Mouse (Mus musculus) CH12.LX (cell line): ENCODE data around the gene Abca4. TPM values are rescaled to one million over a fixed set of nuclear protein-coding genes. Genes with fewer than 3 reads are reported as not detected.

ENCODE experiments used
- DNase-seq: peaks from one replicate; pipeline ENCODE4 v3.0.0-alpha.2; 2013; ENCODE audit errors: extremely low read depth
- H3K27ac ChIP-seq: 2 replicates; pipeline ENCODE4 v1.5.1; 2012; ENCODE audit warnings: low read depth, mild to moderate bottlenecking, control low read depth, moderate library complexity; ENCODE audit not compliant: insufficient read depth
- H3K27me3 ChIP-seq: replicated peaks from 2 replicates; pipeline ENCODE3; 2012; ENCODE audit warnings: inconsistent platforms
- H3K36me3 ChIP-seq, 2 experiments: replicated peaks in 1 of 2; 2 replicates each; pipeline versions ENCODE3 to v1.6.1; 2012; ENCODE audit warnings: inconsistent platforms in 1 of 2, low read length in 1 of 2, mild to moderate bottlenecking in 1 of 2, mixed read lengths in 1 of 2, moderate library complexity in 1 of 2; ENCODE audit not compliant: control insufficient read depth in 1 of 2, insufficient read depth in 1 of 2
- H3K4me1 ChIP-seq, 2 experiments: 2 replicates each; pipeline ENCODE4 v1.6.1; 2012; ENCODE audit warnings: inconsistent platforms in 1 of 2, moderate library complexity in 1 of 2; ENCODE audit not compliant: insufficient read depth in 2 of 2, control insufficient read depth in 1 of 2
- H3K4me2 ChIP-seq: 2 replicates; pipeline ENCODE4 v1.6.1; 2012; ENCODE audit warnings: low read depth, mild to moderate bottlenecking, control low read depth; ENCODE audit not compliant: poor library complexity, insufficient read depth, severe bottlenecking
- H3K4me3 ChIP-seq, 3 experiments: fragments of 150-350 bp in 1 of 3; sonication (generic) in 1 of 3; replicated peaks in 1 of 3; 2 replicates each; pipeline versions ENCODE3 to v1.5.1; 2011 to 2012; ENCODE audit warnings: low read depth in 2 of 3, low read length in 2 of 3, mild to moderate bottlenecking in 2 of 3, moderate library complexity in 2 of 3, control low read depth in 1 of 3, improper control_type of control experiment in 1 of 3, inconsistent platforms in 1 of 3, mixed read lengths in 1 of 3; ENCODE audit not compliant: poor library complexity in 1 of 3
- H3K79me2 ChIP-seq: replicated peaks from 2 replicates; pipeline ENCODE4 v1.6.1; 2012; ENCODE audit warnings: mild to moderate bottlenecking, moderate library complexity; ENCODE audit not compliant: control insufficient read depth, poor library complexity, insufficient read depth, severe bottlenecking; ENCODE audit errors: extremely low read depth
- H3K9ac ChIP-seq: 2 replicates; pipeline ENCODE4 v1.6.1; 2012; ENCODE audit warnings: low read depth, mild to moderate bottlenecking, control low read depth, moderate library complexity; ENCODE audit not compliant: insufficient read depth
- H3K9me3 ChIP-seq: replicated peaks from 2 replicates; pipeline ENCODE3; 2012; ENCODE audit warnings: low read length, inconsistent platforms, mixed read lengths
- BHLHE40 ChIP-seq: IDR thresholded peaks from 2 replicates; pipeline ENCODE4 v1.6.1; 2011; ENCODE audit warnings: mild to moderate bottlenecking, low read depth, low read length, improper control_type of control experiment
- CHD1 ChIP-seq: IDR thresholded peaks from 2 replicates; pipeline ENCODE4 v1.6.1; 2012; ENCODE audit warnings: low read depth, low read length, improper control_type of control experiment, inconsistent platforms
- CHD2 ChIP-seq: IDR thresholded peaks from 2 replicates; pipeline ENCODE4 v1.6.1; 2011; ENCODE audit warnings: low read length, improper control_type of control experiment
- E2F4 ChIP-seq: IDR thresholded peaks from 2 replicates; pipeline ENCODE4 v1.6.1; 2011; ENCODE audit warnings: low read depth, low read length, improper control_type of control experiment; ENCODE audit not compliant: insufficient replicate concordance
- EP300 ChIP-seq: IDR thresholded peaks from 2 replicates; pipeline ENCODE4 v1.6.1; 2011; ENCODE audit warnings: low read length, improper control_type of control experiment
- GABPA ChIP-seq: IDR thresholded peaks from 2 replicates; pipeline ENCODE4 v1.6.1; 2012; ENCODE audit warnings: low read depth, low read length, improper control_type of control experiment, inconsistent platforms; ENCODE audit not compliant: insufficient replicate concordance
- IRF4 ChIP-seq: IDR thresholded peaks from 2 replicates; pipeline ENCODE4 v1.6.1; 2014; ENCODE audit warnings: low read depth, mild to moderate bottlenecking, inconsistent platforms, low read length, improper control_type of control experiment
- JUN ChIP-seq: IDR thresholded peaks from 2 replicates; pipeline ENCODE4 v1.6.1; 2011; ENCODE audit warnings: low read depth, mild to moderate bottlenecking, low read length, improper control_type of control experiment, moderate library complexity; ENCODE audit not compliant: insufficient read depth
- JUND ChIP-seq: conservative IDR thresholded peaks from 2 replicates; pipeline ENCODE4 v1.6.1; 2011; ENCODE audit warnings: low read depth, low read length, improper control_type of control experiment
- KAT2A ChIP-seq: IDR thresholded peaks from 2 replicates; pipeline ENCODE4 v1.6.1; 2012; ENCODE audit warnings: low read length, improper control_type of control experiment, inconsistent platforms; ENCODE audit not compliant: insufficient replicate concordance
- MAFK ChIP-seq: IDR thresholded peaks from 2 replicates; pipeline ENCODE4 v1.6.1; 2011; ENCODE audit warnings: low read length, improper control_type of control experiment; ENCODE audit not compliant: insufficient replicate concordance
- MAX ChIP-seq: IDR thresholded peaks from 2 replicates; pipeline ENCODE4 v1.6.1; 2011; ENCODE audit warnings: low read length, improper control_type of control experiment
- MEF2A ChIP-seq: IDR thresholded peaks from 2 replicates; pipeline ENCODE4 v1.6.1; 2014; ENCODE audit warnings: low read depth, mild to moderate bottlenecking, inconsistent platforms, low read length, improper control_type of control experiment, borderline replicate concordance
- MYC ChIP-seq: IDR thresholded peaks from 2 replicates; pipeline ENCODE4 v1.6.1; 2011; ENCODE audit warnings: low read depth, mild to moderate bottlenecking, improper control_type of control experiment, low read length
- NELFE ChIP-seq: IDR thresholded peaks from 2 replicates; pipeline ENCODE4 v1.6.1; 2011; ENCODE audit warnings: low read depth, low read length, improper control_type of control experiment
- NRF1 ChIP-seq: IDR thresholded peaks from 2 replicates; pipeline ENCODE4 v1.6.1; 2014; ENCODE audit warnings: low read depth, mild to moderate bottlenecking, inconsistent platforms, low read length, improper control_type of control experiment, moderate library complexity
- SMC3 ChIP-seq: IDR thresholded peaks from 2 replicates; pipeline ENCODE4 v1.6.1; 2011; ENCODE audit warnings: low read depth, low read length, improper control_type of control experiment
- UBTF ChIP-seq: IDR thresholded peaks from 2 replicates; pipeline ENCODE4 v1.6.1; 2012; ENCODE audit warnings: low read depth, mild to moderate bottlenecking, inconsistent platforms, low read length, improper control_type of control experiment, moderate library complexity
- USF1 ChIP-seq: IDR thresholded peaks from 2 replicates; pipeline ENCODE4 v1.6.1; 2014; ENCODE audit warnings: low read depth, mild to moderate bottlenecking, inconsistent platforms, low read length, improper control_type of control experiment
- ZC3H11A ChIP-seq: IDR thresholded peaks from 2 replicates; pipeline ENCODE4 v1.6.1; 2012; ENCODE audit warnings: low read depth, mild to moderate bottlenecking, inconsistent platforms, low read length, improper control_type of control experiment
- ZMIZ1 ChIP-seq: IDR thresholded peaks from 2 replicates; pipeline ENCODE4 v1.6.1; 2012; ENCODE audit warnings: low read depth, mild to moderate bottlenecking, inconsistent platforms, low read length, improper control_type of control experiment
- ZNF384 ChIP-seq: IDR thresholded peaks from 2 replicates; pipeline ENCODE4 v1.6.1; 2012; ENCODE audit warnings: low read depth, low read length, improper control_type of control experiment, inconsistent platforms
- dilution Hi-C: fragments of 300-500 bp; cut with MboI; formaldehyde crosslinking; loops from 2 replicates; pipeline ENCODE4 v1.14.3; 2020; ENCODE audit warnings: low sequenced_read_pairs; ENCODE audit not compliant: extremely low pct_unique_long_range_greater_than_20kb, extremely low pct_ligation_motif_present
- in situ Hi-C: fragments of 300-500 bp; cut with MboI; formaldehyde crosslinking; loops from 3 replicates; pipeline ENCODE4 v1.14.3; 2019; ENCODE audit warnings: low sequenced_read_pairs, low pct_ligation_motif_present, low pct_unique_long_range_greater_than_20kb, mixed read lengths
- polyA plus RNA-seq: library from polyadenylated mRNA; unstranded; fragments of >175 nt; gene quantifications from 2 replicates; pipeline ENCODE4 v1.2.1, GENCODE M21; 2012; ENCODE audit warnings: low read depth; ENCODE audit not compliant: insufficient read length
- total RNA-seq, 2 experiments: library from RNA; depleted of rRNA; stranded (reverse); fragments of 300-350 nt in 1 of 2; fragments of >200 nt in 1 of 2; gene quantifications; 2 replicates each; pipeline ENCODE4 v1.2.3; 2012 to 2014

Abca4 gene
- total and polyA plus RNA-seq, 3 experiments = 0.34 to 0.57 (median 0.46) TPM

GRCm38 (mm10) chr3:122152431-122152830 lies 108.2 kb downstream of the Abca4 start:
- H3K4me2 ChIP-seq = no peak overlapping the region
- no peak overlapping the region for H3K27ac ChIP-seq
- no peak for DNase-seq
- no peak overlapping the region for H3K4me3 ChIP-seq
- H3K36me3 ChIP-seq = no peaks in the 10 kb centered on the region
- no peaks in the 10 kb centered on the region for H3K27me3 ChIP-seq
- in situ Hi-C loops = loop anchor here (25.0 kb wide), 1 partner anchor 485 kb away; no protein-coding TSS in a partner anchor
- H3K9ac ChIP-seq = no peak overlapping the region
- H3K9me3 ChIP-seq = no peaks in the 10 kb centered on the region
- TF ChIP-seq MEF2A (no peak), MAFK (no peak), IRF4 (no peak), NRF1 (no peak), UBTF (no peak), NELFE (no peak), JUND (no peak), MYC (no peak)
- dilution Hi-C loops = no loop called here
- H3K4me1 ChIP-seq = peaks cover 0 to 8% of the 10 kb centered on the region in 2 experiments; a peak in 1 of 4 replicates
- no peaks in the 10 kb centered on the region for H3K79me2 ChIP-seq

GRCm38 (mm10) chr3:122154080-122154479 lies 109.8 kb downstream of the Abca4 start:
- H3K36me3 ChIP-seq = no peaks in the 10 kb centered on the region
- in situ Hi-C loops = loop anchor here (25.0 kb wide), 1 partner anchor 483 kb away; no protein-coding TSS in a partner anchor
- no peak overlapping the region; the same call in 1 of the 2 replicates for H3K4me2 ChIP-seq
- TF ChIP-seq ZNF384 = no peak
- TF ChIP-seq ZC3H11A = no peak
- TF ChIP-seq NRF1 = no peak
- no peak for TF ChIP-seq UBTF
- TF ChIP-seq GABPA = no peak
- TF ChIP-seq KAT2A = no peak
- no peak for TF ChIP-seq CHD2
- TF ChIP-seq EP300 = no peak
- no peak for TF ChIP-seq NELFE
- no peak overlapping the region for H3K9ac ChIP-seq
- no peak overlapping the region for H3K4me3 ChIP-seq
- no peaks in the 10 kb centered on the region for H3K9me3 ChIP-seq
- dilution Hi-C loops = no loop called here
- H3K27ac ChIP-seq = no peak overlapping the region
- H3K4me1 ChIP-seq = peaks cover 0 to 8% of the 10 kb centered on the region in 2 experiments; a peak in 1 of 4 replicates
- H3K27me3 ChIP-seq = no peaks in the 10 kb centered on the region
- no peak for DNase-seq
- no peaks in the 10 kb centered on the region for H3K79me2 ChIP-seq

- H3K9me3 ChIP-seq = no peaks in the 10 kb centered on the region
- no peaks in the 10 kb centered on the region for H3K4me1 ChIP-seq
- H3K4me2 ChIP-seq = no peak overlapping the region
- H3K36me3 ChIP-seq = no peaks in the 10 kb centered on the region
- no peak overlapping the region for H3K4me3 ChIP-seq
- dilution Hi-C loops = no loop called here
- DNase-seq = no peak
- no peaks in the 10 kb centered on the region for H3K27me3 ChIP-seq
- H3K9ac ChIP-seq = no peak overlapping the region
- in situ Hi-C loops = loop anchor here (25.0 kb wide), 1 partner anchor 478 kb away; no protein-coding TSS in a partner anchor
- TF ChIP-seq MAX (no peak), CHD1 (no peak), E2F4 (no peak), USF1 (no peak), JUND (no peak), SMC3 (no peak), JUN (no peak), BHLHE40 (no peak), ZMIZ1 (no peak)
- H3K27ac ChIP-seq = no peak overlapping the region
- no peaks in the 10 kb centered on the region for H3K79me2 ChIP-seq
Measured at GRCm38 (mm10) chr3:122159447-122159846, 115.2 kb downstream of the Abca4 start.
